Mouse (Mus musculus) right cerebral cortex, postnatal 36 days (tissue): ENCODE data around the gene Cabp4.

Experiments used
- DNase-seq, 2 experiments: peaks; one replicate each; pipeline ENCODE4 v3.0.0; 2022; ENCODE audit warnings: low spot score in 2 of 2, mixed read lengths in 1 of 2

Cabp4 gene

DNA sequence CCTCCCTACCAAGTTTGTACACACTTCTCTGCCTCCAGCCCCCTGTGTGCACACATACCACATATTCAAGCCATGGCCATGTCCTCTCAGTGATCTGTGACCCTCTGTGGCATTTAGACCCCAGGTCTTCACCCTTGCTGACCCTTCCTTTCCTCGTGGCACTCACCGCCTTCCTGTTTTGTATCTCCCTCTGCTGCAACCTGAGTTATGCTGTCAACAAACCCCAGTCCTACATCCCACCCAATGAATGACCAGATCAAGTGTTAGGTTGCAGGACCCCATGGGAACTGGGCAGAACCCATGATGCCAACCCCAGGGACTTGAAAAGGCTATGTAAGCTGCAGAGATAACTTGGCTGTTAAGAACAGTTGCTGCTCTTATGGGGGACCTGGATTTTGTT, 41.8 kb downstream of the Cabp4 start:
- DNase-seq = no peak

GRCm38 (mm10) chr19:4101466-4101865, 42.4 kb downstream of the Cabp4 start:
- DNase-seq = no peak

DNA sequence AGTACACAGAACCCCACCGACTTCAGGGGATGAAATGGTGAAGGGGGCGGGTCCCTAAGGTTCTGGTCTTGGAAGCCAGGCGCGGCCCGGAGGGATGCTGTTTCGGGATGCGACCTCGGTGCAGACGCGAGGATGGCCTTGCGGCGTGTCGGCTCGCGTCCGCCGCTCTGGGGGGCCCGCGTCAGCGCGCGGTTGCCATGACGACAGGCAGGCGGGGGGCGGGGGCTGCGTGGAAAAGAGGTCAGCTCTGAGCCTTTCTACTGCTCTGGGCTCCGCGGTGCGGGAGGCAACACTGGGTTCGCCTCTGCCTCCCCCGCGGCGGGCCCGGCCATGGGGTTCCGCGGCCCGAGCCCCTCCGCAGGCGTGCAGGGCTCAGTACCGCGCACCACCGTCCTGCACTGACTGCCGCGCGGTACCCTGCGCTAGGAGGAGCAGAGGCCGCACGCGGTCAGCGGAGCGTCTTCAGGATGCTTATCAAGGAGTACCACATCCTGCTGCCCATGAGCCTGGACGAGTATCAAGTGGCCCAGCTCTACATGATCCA, 43.0 kb downstream of the Cabp4 start:
- peak; percentile 66 to 68 for DNase-seq

GRCm38 (mm10) chr19:4099837-4100717, 43.8 kb downstream of the Cabp4 start, which contains the start of gene Pitpnm1:
Gene Pitpnm1 (plus strand): TSS chr19:4099998.
- DNase-seq = no peak

- DNase-seq = peak; percentile 80 to 87
Measured at GRCm38 (mm10) chr19:4099056-4099455, 44.8 kb downstream of the Cabp4 start.

GRCm38 (mm10) chr19:4098426-4098825, 45.4 kb downstream of the Cabp4 start:
- DNase-seq = no peak

DNA sequence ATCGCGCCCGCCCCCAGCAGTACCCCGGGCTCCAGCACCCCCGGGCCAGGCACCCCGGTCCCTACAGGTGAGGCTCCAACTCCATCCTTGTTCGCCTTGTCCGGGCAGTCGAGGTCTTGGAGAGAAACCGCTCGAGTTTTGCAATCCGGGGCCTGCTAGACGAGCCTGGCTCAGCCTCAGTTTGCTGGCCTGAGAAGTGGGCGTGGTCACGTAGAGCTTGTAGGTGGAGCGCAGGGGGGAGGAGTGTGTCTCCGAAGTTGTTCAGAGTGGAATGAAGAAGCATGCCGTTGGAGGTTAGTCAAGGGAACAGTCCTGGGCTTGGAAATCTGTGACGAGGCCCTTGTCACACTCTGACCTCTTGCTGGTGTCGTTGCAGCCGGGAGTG, 46.4 kb downstream of the Cabp4 start:
- DNase-seq = peak; percentile 61 to 67

GRCm38 (mm10) chr19:4096642-4097440, 47.0 kb downstream of the Cabp4 start, which contains the start of gene Cdk2ap2:
Gene Cdk2ap2 (plus strand): TSS chr19:4097182.
- peak; percentile 99 to 100 for DNase-seq

- no peak for DNase-seq
Measured at GRCm38 (mm10) chr19:4095802-4096201, 48.0 kb downstream of the Cabp4 start.

- no peak for DNase-seq
Measured at GRCm38 (mm10) chr19:4094774-4095303, 49.0 kb downstream of the Cabp4 start.

DNA sequence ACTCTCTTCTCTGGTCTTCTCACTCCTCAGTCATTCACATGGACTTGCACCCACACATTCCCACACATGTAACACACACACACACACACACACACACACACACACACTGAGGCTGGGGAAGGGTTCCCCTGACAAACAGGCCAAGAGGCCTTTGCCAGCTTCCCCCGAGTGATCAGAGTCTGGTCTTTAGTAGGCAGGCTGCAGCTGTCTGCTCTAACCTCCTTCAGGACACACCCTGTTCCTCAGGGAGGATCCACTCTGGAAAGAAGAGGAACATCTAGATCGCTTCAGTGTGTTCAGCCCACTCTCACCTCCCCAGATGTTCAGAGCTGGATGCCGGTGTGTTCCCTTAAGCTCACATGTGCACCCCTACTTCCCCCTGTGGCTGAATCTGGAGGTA, 49.5 kb downstream of the Cabp4 start:
- DNase-seq = no peak

DNA sequence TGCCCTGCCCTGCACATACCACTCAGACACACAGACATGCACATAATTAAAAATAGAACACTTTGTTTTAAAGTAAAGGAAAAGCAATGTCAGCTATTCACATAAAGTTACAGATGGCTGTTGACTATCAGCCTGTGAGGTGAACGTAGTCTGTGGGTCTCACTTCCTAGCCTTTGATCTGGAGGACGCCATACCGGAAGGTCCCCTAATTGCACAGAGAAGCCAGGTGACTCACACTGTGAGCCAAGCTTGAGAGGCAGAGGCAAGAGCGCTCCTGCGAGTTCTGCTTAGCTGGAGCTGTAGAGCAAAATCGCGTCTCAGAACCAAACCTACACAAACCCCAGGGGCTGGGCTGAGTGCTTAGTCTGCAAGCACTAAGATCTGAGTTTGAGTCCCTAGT, 50.1 kb downstream of the Cabp4 start:
- DNase-seq = no peak

DNA sequence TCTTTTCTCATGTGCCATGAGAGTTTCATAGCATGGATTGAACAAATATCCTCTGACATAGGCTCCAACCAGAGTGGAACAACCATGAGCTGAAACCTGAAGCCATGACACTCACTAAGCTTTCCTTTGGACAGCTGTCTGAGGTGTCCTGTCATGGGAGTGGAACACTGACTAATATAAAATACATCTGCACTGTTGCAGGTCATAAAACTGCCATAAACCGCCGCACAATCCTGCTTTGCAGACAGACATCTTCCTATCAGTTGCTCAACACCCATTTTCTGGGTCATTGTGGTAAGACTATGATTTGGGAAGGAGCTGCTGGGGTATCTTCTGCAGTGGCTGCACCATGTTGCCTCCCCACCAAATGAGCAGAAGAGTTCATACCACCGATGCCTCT, 51.1 kb downstream of the Cabp4 start:
- DNase-seq = no peak

- no peak for DNase-seq
Measured at GRCm38 (mm10) chr19:4091383-4091782, 52.5 kb downstream of the Cabp4 start.

DNA sequence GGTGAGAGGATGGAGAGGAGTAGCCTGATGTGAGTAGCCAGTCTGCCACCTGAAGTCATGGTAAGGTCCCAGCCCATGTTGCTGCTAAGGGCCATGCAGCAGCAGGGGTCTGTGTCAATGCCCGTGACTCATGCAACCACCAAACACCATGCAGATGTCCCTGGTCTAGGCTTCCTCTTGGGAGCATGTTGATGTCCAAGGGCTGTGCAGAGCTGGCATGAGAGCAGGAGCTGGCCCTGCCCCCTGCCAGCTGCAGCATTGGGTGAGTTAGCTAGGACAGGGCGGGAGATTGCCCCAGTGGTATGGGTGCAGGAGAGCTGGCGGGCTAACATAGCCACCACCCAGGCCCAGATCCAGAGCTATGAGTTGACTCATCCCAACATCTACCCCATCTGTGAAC, 53.4 kb downstream of the Cabp4 start:
- no peak for DNase-seq

- no peak for DNase-seq
Measured at GRCm38 (mm10) chr19:4089128-4089527, 54.7 kb downstream of the Cabp4 start.

- DNase-seq = no peak
Measured at GRCm38 (mm10) chr19:4088146-4088545, 55.7 kb downstream of the Cabp4 start.

DNA sequence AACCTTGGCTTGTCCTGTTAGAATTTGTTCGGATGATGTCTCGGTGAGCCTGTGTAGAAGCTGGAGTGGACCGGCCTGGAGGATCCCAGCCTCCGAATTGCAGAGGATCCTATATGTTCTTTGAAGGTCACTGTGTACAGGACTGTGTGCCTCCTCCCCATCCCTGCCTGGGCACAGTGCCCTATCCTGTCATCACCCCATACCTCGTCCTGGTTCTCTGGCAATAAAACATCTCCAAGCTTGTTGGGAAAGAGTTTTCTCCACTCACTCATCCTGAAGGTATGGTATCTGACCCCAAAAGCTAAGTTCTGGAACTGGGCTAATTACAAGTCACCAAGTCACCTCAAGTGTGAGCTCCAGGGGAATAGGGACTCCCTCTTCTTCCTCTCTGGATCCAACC, 56.7 kb downstream of the Cabp4 start:
- no peak for DNase-seq

- no peak for DNase-seq
Measured at GRCm38 (mm10) chr19:4086156-4086555, 57.7 kb downstream of the Cabp4 start.
